Mouse (Mus musculus): Measurements from ENCODE around the gene Sema4b.

The Sema4b gene

GRCm38 (mm10) chr7:80216566-80216965 is 29.9 kb downstream of the Sema4b start:
- 68% methylated on average over 8 of the region's 8 CpGs for WGBS

GRCm38 (mm10) chr7:80218666-80219065 is 32.0 kb downstream of the Sema4b start:
- WGBS = 87% methylated on average over 9 of the region's 9 CpGs

GRCm38 (mm10) chr7:80220237-80220797 is 33.7 kb downstream of the Sema4b start:
- 93% methylated on average over 9 of the region's 9 CpGs for WGBS

GRCm38 (mm10) chr7:80221179-80221750 is 34.6 kb downstream of the Sema4b start:
- whole genome bisulfite sequencing = 93% methylated on average over 4 of the region's 4 CpGs

- 93% methylated on average over 4 of the region's 4 CpGs for WGBS
These were observed 40.4 kb downstream of the Sema4b start for GRCm38 (mm10) chr7:80227065-80227464.

- WGBS = 69% methylated on average over 6 of the region's 6 CpGs
These were observed 43.6 kb downstream of the Sema4b start for GRCm38 (mm10) chr7:80230196-80230595.

GRCm38 (mm10) chr7:80231971-80232488 is 45.4 kb downstream of the Sema4b start:
- WGBS = 4% methylated on average over 29 of the region's 29 CpGs

GRCm38 (mm10) chr7:80232489-80233029 is 45.9 kb downstream of the Sema4b start, which contains the start of the genes Cib1 and Gdpgp1:
Gene Cib1, minus strand, starts transcription at chr7:80232813.
Gene Gdpgp1, plus strand, starts transcription at chr7:80232865.
- WGBS = under 1% methylated on average over 56 of the region's 56 CpGs

- 77% methylated on average over 9 of the region's 9 CpGs for WGBS
These were observed 47.2 kb downstream of the Sema4b start for GRCm38 (mm10) chr7:80233799-80234198.

- 93% methylated on average over 10 of the region's 10 CpGs for WGBS
These were observed 51.9 kb downstream of the Sema4b start for GRCm38 (mm10) chr7:80238542-80238941.

GRCm38 (mm10) chr7:80241661-80242060 is 55.0 kb downstream of the Sema4b start:
- WGBS = 87% methylated on average over 4 of the region's 4 CpGs

- WGBS = 94% methylated on average over 4 of the region's 4 CpGs
These were observed 58.2 kb downstream of the Sema4b start for GRCm38 (mm10) chr7:80244851-80245250.

GRCm38 (mm10) chr7:80246148-80246721 is 59.6 kb downstream of the Sema4b start, which contains the start of gene Ttll13:
Gene Ttll13, plus strand, starts transcription at chr7:80246376.
- under 1% methylated on average over 48 of the region's 48 CpGs for WGBS

- 61% methylated on average over 7 of the region's 7 CpGs for WGBS
These were observed 60.2 kb downstream of the Sema4b start for GRCm38 (mm10) chr7:80246859-80247258.

GRCm38 (mm10) chr7:80252437-80252836 is 65.8 kb downstream of the Sema4b start:
- 69% methylated on average over 7 of the region's 7 CpGs for WGBS

- WGBS = 91% methylated on average over 11 of the region's 11 CpGs
These were observed 66.2 kb downstream of the Sema4b start for GRCm38 (mm10) chr7:80252886-80253285.

- 66% methylated on average over 2 of the region's 2 CpGs for WGBS
These were observed 69.3 kb downstream of the Sema4b start for GRCm38 (mm10) chr7:80255981-80256380.

- 82% methylated on average over 2 of the region's 2 CpGs for WGBS
These were observed 71.1 kb downstream of the Sema4b start for GRCm38 (mm10) chr7:80257706-80258105.

GRCm38 (mm10) chr7:80260625-80261371 is 74.2 kb downstream of the Sema4b start, which contains the start of gene Ngrn:
Gene Ngrn, plus strand, starts transcription at chr7:80261215.
- 26% methylated on average over 40 of the region's 40 CpGs for WGBS

- WGBS = 1% methylated on average over 32 of the region's 32 CpGs
These were observed 74.8 kb downstream of the Sema4b start for GRCm38 (mm10) chr7:80261372-80261990.

- 87% methylated on average over 12 of the region's 12 CpGs for WGBS
These were observed 78.0 kb downstream of the Sema4b start for GRCm38 (mm10) chr7:80264606-80265005.
